Mouse (Mus musculus) cortical plate, adult 2 months (tissue): Measurements from ENCODE around the gene Tmem121.

ENCODE experiments used
- CTCF ChIP-seq: fragments of 200-500 bp; IDR thresholded peaks from 2 replicates; pipeline ENCODE4 v1.5.1; 2011; ENCODE audit warnings: mild to moderate bottlenecking, control low read depth, low read length; ENCODE audit not compliant: insufficient read depth; ENCODE audit errors: extremely low read depth
- POLR2A ChIP-seq: fragments of 200-500 bp; IDR thresholded peaks from 2 replicates; pipeline ENCODE4 v1.6.1; 2011; ENCODE audit warnings: mild to moderate bottlenecking, low read length, control low read depth; ENCODE audit not compliant: insufficient read depth; ENCODE audit errors: extremely low read depth

- TF ChIP-seq CTCF (no peak), POLR2A (no peak)
Observed at GRCm38 (mm10) chr12:113141531-113141973, 44.2 kb upstream of the Tmem121 start.
